Mouse (Mus musculus): Measurements from ENCODE around the gene Hist1h4b. TPM values are rescaled to one million over a fixed set of nuclear protein-coding genes. Genes with fewer than 3 reads are reported as not detected.
A peak's percentile ranks its signal among the peaks of the same experiment; 100 is the strongest.
"Not testable (repeated sequence)": the region's sequence is repeated elsewhere in the genome, so short reads cannot be mapped to it uniquely, and the experiment has no call there.

The Hist1h4b gene
- polyA plus RNA-seq, 1 experiment = 0.94 TPM

DNA sequence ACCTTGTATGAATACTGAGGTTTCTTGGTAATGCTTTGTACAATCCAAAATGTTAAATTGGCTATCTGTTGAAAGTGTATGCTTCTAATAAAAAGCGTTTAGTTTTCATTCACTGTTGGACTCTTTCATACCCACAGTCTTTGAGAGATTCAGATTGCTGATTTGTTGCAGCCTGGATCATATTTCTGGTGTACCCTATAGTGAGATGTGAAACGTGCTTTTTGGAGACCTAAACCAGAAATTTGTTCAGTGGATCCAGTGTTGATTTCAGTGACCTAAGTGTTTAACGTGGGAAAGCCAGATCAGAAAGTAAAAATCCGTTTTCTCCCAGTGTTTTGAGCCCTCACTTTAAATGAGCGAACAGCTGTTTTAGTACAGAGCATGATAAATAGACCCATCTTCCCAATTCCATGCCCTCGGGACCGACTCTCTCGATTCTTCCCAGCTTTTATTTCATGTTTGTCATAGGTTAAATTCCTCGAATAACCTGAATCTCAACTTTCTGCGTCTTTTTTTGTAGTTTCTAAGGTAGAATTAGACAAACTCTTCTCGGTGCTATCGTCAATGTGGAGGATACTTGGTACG lies 16.5 kb upstream of the Hist1h4b start:
- DNase-seq (ENCODE audit: low spot score) = no peak

GRCm38 (mm10) chr13:23740910-23741309 lies 15.9 kb upstream of the Hist1h4b start:
- no peak for DNase-seq (ENCODE audit: low spot score)

GRCm38 (mm10) chr13:23742007-23742406 lies 14.8 kb upstream of the Hist1h4b start:
- DNase-seq (ENCODE audit: low spot score) = no peak

GRCm38 (mm10) chr13:23743215-23743614 lies 13.6 kb upstream of the Hist1h4b start:
- DNase-seq (ENCODE audit: low spot score) = no peak

- no peak for DNase-seq (ENCODE audit: low spot score)
Observed at GRCm38 (mm10) chr13:23743963-23744362, 12.8 kb upstream of the Hist1h4b start.

DNA sequence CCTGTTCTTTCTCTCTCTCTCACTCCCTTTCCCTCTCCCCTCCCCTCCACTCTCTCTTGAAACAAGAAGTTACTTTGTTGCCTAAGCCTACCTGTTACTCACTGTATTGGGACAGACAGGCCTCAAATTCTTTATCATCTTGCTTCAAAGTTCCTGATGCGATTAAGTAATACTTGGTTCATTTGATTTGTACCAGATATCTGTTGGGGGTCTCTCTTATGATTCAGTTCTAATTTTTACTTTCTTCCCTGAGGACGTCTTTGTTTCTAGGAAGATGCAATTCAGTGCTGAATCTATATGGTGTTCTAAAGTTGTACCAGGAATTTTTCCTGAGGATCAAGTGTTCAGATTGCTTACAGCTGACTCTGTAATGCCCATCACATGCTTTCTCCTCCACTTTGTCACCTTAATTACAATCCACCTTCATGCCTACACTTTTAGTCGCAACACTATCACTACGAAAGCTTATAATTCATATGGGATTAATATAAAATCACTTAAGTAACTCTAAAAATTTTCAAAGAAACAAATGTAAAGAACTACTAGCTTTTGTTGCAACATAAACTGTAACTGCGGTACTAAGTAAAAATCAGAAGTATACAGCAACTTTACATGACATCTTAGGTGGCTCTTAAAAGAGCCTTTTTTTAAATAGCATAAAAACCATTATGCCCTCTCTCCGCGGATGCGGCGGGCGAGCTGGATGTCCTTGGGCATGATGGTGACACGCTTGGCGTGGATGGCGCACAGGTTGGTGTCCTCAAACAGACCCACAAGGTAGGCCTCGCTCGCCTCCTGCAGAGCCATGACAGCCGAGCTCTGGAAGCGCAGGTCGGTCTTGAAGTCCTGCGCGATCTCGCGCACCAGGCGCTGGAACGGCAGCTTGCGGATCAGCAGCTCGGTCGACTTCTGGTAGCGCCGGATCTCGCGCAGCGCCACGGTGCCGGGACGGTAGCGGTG lies 12.1 kb upstream of the Hist1h4b start:
- DNase-seq (ENCODE audit: low spot score) = no peak

DNA sequence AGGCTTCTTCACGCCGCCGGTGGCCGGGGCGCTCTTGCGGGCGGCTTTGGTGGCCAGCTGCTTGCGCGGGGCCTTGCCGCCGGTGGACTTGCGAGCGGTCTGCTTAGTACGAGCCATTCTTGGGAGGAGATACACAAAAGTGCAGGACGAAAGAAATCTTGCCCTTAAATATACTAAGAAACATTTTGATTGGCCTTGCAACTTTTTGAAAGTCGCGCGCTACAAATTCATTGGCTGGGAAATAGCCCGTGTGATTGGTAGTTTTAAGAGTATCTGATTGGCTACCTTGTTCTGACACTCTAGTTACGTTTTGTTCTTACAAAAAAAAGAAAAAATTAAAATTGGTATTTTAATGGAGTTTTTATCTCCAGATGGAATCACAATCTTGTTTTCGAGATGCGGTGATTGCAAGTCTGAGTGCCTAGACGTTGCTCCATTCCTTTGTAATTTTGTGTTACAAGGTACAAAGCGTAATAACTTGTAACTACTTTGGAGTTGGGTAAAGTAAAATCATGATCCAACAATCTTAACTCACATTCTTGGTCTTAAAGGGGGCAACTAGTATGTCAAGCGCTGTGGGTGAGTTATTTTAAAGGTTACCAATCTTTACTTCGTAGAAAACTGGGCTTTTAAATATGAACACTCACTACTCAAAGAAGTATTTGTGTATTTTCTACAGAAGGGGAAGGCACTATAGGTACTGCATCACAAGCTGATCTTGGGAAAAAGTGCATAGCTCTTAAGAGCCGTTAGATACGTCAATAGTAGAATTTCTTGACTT lies 11.2 kb upstream of the Hist1h4b start, which contains the start of gene Hist1h3c:
Hist1h3c (minus strand) TSS at position 222 of the 781 bp plus-strand sequence.
- DNase-seq (ENCODE audit: low spot score) = peak; percentile 45

GRCm38 (mm10) chr13:23746201-23747080 lies 10.4 kb upstream of the Hist1h4b start, which contains the start of gene Hist1h2bb:
TSS of gene Hist1h2bb (plus strand) at chr13:23746734.
- peak; percentile 70 for DNase-seq (ENCODE audit: low spot score)

DNA sequence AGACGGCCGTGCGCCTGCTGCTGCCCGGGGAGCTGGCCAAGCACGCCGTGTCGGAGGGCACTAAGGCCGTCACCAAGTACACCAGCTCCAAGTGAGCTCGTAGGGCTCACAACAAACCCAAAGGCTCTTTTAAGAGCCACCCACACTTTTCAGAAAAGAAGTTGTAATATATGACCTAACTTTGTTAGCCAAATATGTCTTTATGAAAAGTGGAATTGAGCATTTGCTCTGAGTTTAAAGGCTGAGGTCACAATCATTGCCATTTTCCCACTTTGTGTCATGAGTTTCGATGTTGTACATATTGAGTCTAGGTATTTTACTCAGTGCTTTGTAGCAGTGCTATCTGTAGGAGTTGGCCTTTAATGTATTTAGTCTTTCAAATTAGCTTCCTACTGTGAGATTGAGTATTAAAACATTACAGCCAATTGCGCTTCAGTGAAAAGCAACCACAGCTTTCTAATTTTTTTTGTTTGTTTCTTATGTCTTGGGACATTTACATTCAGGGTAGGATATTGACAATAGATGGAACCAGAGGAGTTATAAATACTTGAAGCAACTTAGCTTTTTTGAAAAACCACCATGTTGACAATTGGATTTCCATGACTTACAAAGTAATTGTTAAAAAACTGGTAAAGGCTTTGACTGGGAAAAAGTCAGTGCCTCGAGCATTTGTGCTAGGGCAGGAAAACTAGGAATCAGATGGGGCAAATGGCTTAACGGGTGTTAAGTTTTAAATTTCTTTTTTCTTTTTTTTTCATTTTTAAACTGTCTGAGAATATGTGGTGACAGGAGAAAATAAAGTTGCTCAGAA lies 9.5 kb upstream of the Hist1h4b start:
- DNase-seq (ENCODE audit: low spot score) = no peak

GRCm38 (mm10) chr13:23747892-23748288 lies 8.9 kb upstream of the Hist1h4b start:
- DNase-seq (ENCODE audit: low spot score) = no peak

- DNase-seq (ENCODE audit: low spot score) = no peak
Observed at GRCm38 (mm10) chr13:23749563-23750121, 7.2 kb upstream of the Hist1h4b start.

- DNase-seq (ENCODE audit: low spot score) = not testable (repeated sequence)
Observed at GRCm38 (mm10) chr13:23750839-23751477, 5.9 kb upstream of the Hist1h4b start, which contains the start of gene Hist1h2ab. TSS of gene Hist1h2ab (plus strand) at chr13:23751126.

- DNase-seq (ENCODE audit: low spot score) = no peak
Observed at GRCm38 (mm10) chr13:23751478-23751956, 5.3 kb upstream of the Hist1h4b start.

DNA sequence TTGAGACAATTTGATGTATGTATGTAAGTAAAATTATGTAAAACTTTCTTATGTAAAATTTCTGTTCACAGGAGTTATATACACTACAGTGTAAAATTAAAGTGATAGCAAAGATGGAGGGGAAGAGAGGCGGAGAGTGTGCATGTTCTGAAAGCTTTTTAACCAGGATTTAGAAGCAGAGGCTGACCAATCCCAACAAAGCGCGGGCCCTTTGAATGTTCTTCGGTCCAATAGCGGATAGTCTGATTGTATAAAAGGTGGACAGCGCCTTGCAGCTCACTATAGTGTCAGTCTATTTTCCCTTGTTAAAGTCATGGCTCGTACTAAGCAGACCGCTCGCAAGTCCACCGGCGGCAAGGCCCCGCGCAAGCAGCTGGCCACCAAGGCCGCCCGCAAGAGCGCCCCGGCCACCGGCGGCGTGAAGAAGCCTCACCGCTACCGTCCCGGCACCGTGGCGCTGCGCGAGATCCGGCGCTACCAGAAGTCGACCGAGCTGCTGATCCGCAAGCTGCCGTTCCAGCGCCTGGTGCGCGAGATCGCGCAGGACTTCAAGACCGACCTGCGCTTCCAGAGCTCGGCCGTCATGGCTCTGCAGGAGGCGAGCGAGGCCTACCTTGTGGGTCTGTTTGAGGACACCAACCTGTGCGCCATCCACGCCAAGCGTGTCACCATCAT lies 4.6 kb upstream of the Hist1h4b start, which contains the start of gene Hist1h3b:
Hist1h3b (plus strand) TSS at position 201 of the 675 bp plus-strand sequence.
- DNase-seq (ENCODE audit: low spot score) = peak; percentile 50

DNA sequence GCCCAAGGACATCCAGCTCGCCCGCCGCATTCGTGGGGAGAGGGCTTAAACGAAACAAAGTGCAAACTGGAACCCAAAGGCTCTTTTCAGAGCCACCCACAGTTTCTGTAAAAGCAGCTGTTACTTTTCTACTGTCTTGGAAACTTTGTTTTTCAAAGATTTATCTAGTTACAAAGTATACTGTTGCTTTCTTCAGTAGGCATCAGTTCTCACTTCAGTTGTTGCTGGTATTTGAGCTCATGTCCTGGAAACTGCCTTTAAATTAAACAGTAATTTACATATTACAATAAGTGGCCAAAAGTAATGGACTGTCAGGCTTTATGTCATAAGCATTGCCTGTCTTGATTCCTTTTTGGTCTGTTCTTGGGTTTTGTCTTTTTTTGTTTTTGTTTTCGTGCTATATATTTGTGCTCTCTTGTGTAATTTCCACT lies 4.1 kb upstream of the Hist1h4b start:
- no peak for DNase-seq (ENCODE audit: low spot score)

GRCm38 (mm10) chr13:23753314-23754078 lies 3.3 kb upstream of the Hist1h4b start:
- DNase-seq (ENCODE audit: low spot score) = no peak

DNA sequence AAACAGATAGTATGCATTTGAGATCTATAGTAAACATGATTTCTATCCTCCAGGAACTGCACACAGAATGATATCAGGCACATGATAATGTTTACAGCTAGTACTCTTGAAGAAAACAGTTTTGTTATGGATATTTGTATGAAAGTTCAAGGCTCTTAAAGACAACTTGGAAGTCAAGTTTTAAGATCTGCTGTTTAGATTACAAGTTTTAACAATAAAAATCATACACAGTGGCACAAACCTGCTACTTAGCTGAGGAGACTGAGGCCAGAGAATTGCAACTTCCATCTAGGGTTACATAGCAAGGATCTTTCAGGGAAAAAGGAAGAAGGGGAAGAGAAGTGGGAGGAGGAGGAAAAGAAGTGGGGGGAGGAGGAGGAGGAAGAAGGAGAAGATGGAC lies 1.8 kb upstream of the Hist1h4b start:
- DNase-seq (ENCODE audit: low spot score) = no peak
